Mouse (Mus musculus): ENCODE data around the gene Wdr66. TPM values are rescaled to one million over a fixed set of nuclear protein-coding genes. Genes with fewer than 3 reads are reported as not detected.

Wdr66 gene
- polyA plus RNA-seq, 1 experiment from 2014 or later, result 0.80 TPM

- WGBS, result under 1% methylated on average over 21 of the region's 22 CpGs
- H3K36me3 ChIP-seq, result no peaks in the 10 kb centered on the region
- peak overlapping the region; percentile 93 for H3K4me2 ChIP-seq
- peak overlapping the region; percentile 99 for H3K27ac ChIP-seq (replicated peaks)
- no peaks in the 10 kb centered on the region for H3K27me3 ChIP-seq
- H3K4me1 ChIP-seq (replicated peaks), result peaks cover 41% of the 10 kb centered on the region
- no peaks in the 10 kb centered on the region for H3K9me3 ChIP-seq
- H3K9ac ChIP-seq, result peak overlapping the region; percentile 96
- peak overlapping the region; percentile 86 for H3K4me3 ChIP-seq
- peak; percentile 62 for ATAC-seq (ENCODE audit: low FRiP score, low read depth)
These were observed 94.2 kb downstream of the Wdr66 start for GRCm38 (mm10) chr5:123345853-123346654.

GRCm38 (mm10) chr5:123346701-123347270 lies 94.9 kb downstream of the Wdr66 start:
- H3K27me3 ChIP-seq, result no peaks in the 10 kb centered on the region
- H3K9me3 ChIP-seq, result no peaks in the 10 kb centered on the region
- peak overlapping the region; percentile 86 for H3K4me3 ChIP-seq
- peaks cover 41% of the 10 kb centered on the region for H3K4me1 ChIP-seq (replicated peaks)
- peak overlapping the region; percentile 96 for H3K9ac ChIP-seq
- H3K4me2 ChIP-seq, result peak overlapping the region; percentile 93
- WGBS, result 54% methylated on average over 7 of the region's 7 CpGs
- peak overlapping the region; percentile 99 for H3K27ac ChIP-seq (replicated peaks)
- ATAC-seq (ENCODE audit: low FRiP score, low read depth), result no peak
- no peaks in the 10 kb centered on the region for H3K36me3 ChIP-seq

- Histone ChIP-seq H3K4me1 (replicated peaks) (peaks cover 41% of the 10 kb centered on the region), H3K4me2 (0 out of 2 replicates have a peak overlapping the region, but pooled peaks have one; percentile 22)
- no peak for ATAC-seq (ENCODE audit: low FRiP score, low read depth)
These were observed 96.1 kb downstream of the Wdr66 start for GRCm38 (mm10) chr5:123347985-123348384.

GRCm38 (mm10) chr5:123350386-123350785 lies 98.5 kb downstream of the Wdr66 start:
- Histone ChIP-seq H3K9ac (no peak overlapping the region), H3K9me3 (no peaks in the 10 kb centered on the region), H3K36me3 (no peaks in the 10 kb centered on the region), H3K27ac (replicated peaks) (no peak overlapping the region), H3K4me2 (no peak overlapping the region), H3K27me3 (no peaks in the 10 kb centered on the region), H3K4me3 (no peak overlapping the region), H3K4me1 (replicated peaks) (peaks cover 33% of the 10 kb centered on the region)
- 69% methylated on average over 10 of the region's 10 CpGs for WGBS
- ATAC-seq (ENCODE audit: low FRiP score, low read depth), result no peak

More at GRCm38 (mm10) chr5:123347985-123348384, 96.1 kb downstream of the Wdr66 start:
- no peaks in the 10 kb centered on the region for H3K36me3 ChIP-seq
- 76% methylated on average over 2 of the region's 2 CpGs for WGBS
- H3K27ac ChIP-seq (replicated peaks), result no peak overlapping the region
- no peaks in the 10 kb centered on the region for H3K27me3 ChIP-seq
- no peak overlapping the region for H3K9ac ChIP-seq
- no peaks in the 10 kb centered on the region for H3K9me3 ChIP-seq
- H3K4me3 ChIP-seq, result no peak overlapping the region

GRCm38 (mm10) chr5:123355918-123356317 lies 104.0 kb downstream of the Wdr66 start:
- H3K9ac ChIP-seq, result no peak overlapping the region
- H3K36me3 ChIP-seq, result peaks cover 40% of the 10 kb centered on the region
- no peak for ATAC-seq (ENCODE audit: low FRiP score, low read depth)

GRCm38 (mm10) chr5:123357253-123357652 lies 105.4 kb downstream of the Wdr66 start:
- no peaks in the 10 kb centered on the region for H3K9me3 ChIP-seq
- 92% methylated on average over 4 of the region's 4 CpGs for WGBS
- ATAC-seq (ENCODE audit: low FRiP score, low read depth), result no peak
- no peak overlapping the region for H3K4me2 ChIP-seq
- no peak overlapping the region for H3K9ac ChIP-seq
- no peak overlapping the region for H3K4me3 ChIP-seq
- H3K4me1 ChIP-seq (replicated peaks), result no peaks in the 10 kb centered on the region
- peaks cover 51% of the 10 kb centered on the region for H3K36me3 ChIP-seq
- H3K27ac ChIP-seq (replicated peaks), result no peak overlapping the region
- H3K27me3 ChIP-seq, result no peaks in the 10 kb centered on the region

More at GRCm38 (mm10) chr5:123355918-123356317, 104.0 kb downstream of the Wdr66 start:
- Histone ChIP-seq H3K4me2 (no peak overlapping the region), H3K27ac (replicated peaks) (no peak overlapping the region), H3K9me3 (no peaks in the 10 kb centered on the region), H3K27me3 (no peaks in the 10 kb centered on the region), H3K4me1 (replicated peaks) (no peaks in the 10 kb centered on the region), H3K4me3 (no peak overlapping the region)
- WGBS, result 89% methylated on average over 11 of the region's 11 CpGs

GRCm38 (mm10) chr5:123359431-123359830 lies 107.5 kb downstream of the Wdr66 start:
- no peak overlapping the region for H3K4me3 ChIP-seq
- no peaks in the 10 kb centered on the region for H3K9me3 ChIP-seq
- H3K4me2 ChIP-seq, result no peak overlapping the region
- no peaks in the 10 kb centered on the region for H3K4me1 ChIP-seq (replicated peaks)
- no peaks in the 10 kb centered on the region for H3K27me3 ChIP-seq
- H3K9ac ChIP-seq, result no peak overlapping the region
- H3K36me3 ChIP-seq, result peaks cover 62% of the 10 kb centered on the region
- 77% methylated on average over 6 of the region's 6 CpGs for WGBS
- no peak for ATAC-seq (ENCODE audit: low FRiP score, low read depth)
- H3K27ac ChIP-seq (replicated peaks), result no peak overlapping the region

GRCm38 (mm10) chr5:123362911-123363310 lies 111.0 kb downstream of the Wdr66 start:
- peaks cover 52% of the 10 kb centered on the region for H3K36me3 ChIP-seq

GRCm38 (mm10) chr5:123364302-123364971 lies 112.5 kb downstream of the Wdr66 start:
- Histone ChIP-seq H3K27me3 (no peaks in the 10 kb centered on the region), H3K27ac (replicated peaks) (no peak overlapping the region), H3K4me1 (replicated peaks) (no peaks in the 10 kb centered on the region), H3K4me2 (no peak overlapping the region), H3K9ac (no peak overlapping the region), H3K4me3 (no peak overlapping the region), H3K36me3 (peaks cover 42% of the 10 kb centered on the region), H3K9me3 (no peaks in the 10 kb centered on the region)
- no peak for ATAC-seq (ENCODE audit: low FRiP score, low read depth)
- 77% methylated on average over 11 of the region's 11 CpGs for WGBS

More at GRCm38 (mm10) chr5:123362911-123363310, 111.0 kb downstream of the Wdr66 start:
- H3K4me1 ChIP-seq (replicated peaks), result no peaks in the 10 kb centered on the region
- no peak overlapping the region for H3K4me3 ChIP-seq
- no peak for ATAC-seq (ENCODE audit: low FRiP score, low read depth)
- H3K9me3 ChIP-seq, result no peaks in the 10 kb centered on the region
- H3K27ac ChIP-seq (replicated peaks), result no peak overlapping the region
- no peak overlapping the region for H3K4me2 ChIP-seq
- WGBS, result 85% methylated on average over 4 of the region's 4 CpGs
- H3K9ac ChIP-seq, result no peak overlapping the region
- no peaks in the 10 kb centered on the region for H3K27me3 ChIP-seq

GRCm38 (mm10) chr5:123368869-123369488 lies 117.1 kb downstream of the Wdr66 start:
- Histone ChIP-seq H3K27me3 (no peaks in the 10 kb centered on the region), H3K27ac (replicated peaks) (no peak overlapping the region), H3K9ac (no peak overlapping the region), H3K9me3 (no peaks in the 10 kb centered on the region), H3K4me3 (no peak overlapping the region), H3K36me3 (peaks cover 54% of the 10 kb centered on the region), H3K4me1 (replicated peaks) (no peaks in the 10 kb centered on the region), H3K4me2 (no peak overlapping the region)
- 78% methylated on average over 13 of the region's 13 CpGs for WGBS
- no peak for ATAC-seq (ENCODE audit: low FRiP score, low read depth)

- no peak overlapping the region for H3K27ac ChIP-seq (replicated peaks)
- WGBS, result 92% methylated on average over 5 of the region's 5 CpGs
These were observed 118.1 kb downstream of the Wdr66 start for GRCm38 (mm10) chr5:123370049-123370448.

More at GRCm38 (mm10) chr5:123370049-123370448, 118.1 kb downstream of the Wdr66 start:
- H3K36me3 ChIP-seq, result peaks cover 49% of the 10 kb centered on the region
- no peak overlapping the region for H3K4me2 ChIP-seq
- no peaks in the 10 kb centered on the region for H3K9me3 ChIP-seq
- no peak for ATAC-seq (ENCODE audit: low FRiP score, low read depth)
- no peak overlapping the region for H3K9ac ChIP-seq
- no peaks in the 10 kb centered on the region for H3K4me1 ChIP-seq (replicated peaks)
- no peaks in the 10 kb centered on the region for H3K27me3 ChIP-seq
- H3K4me3 ChIP-seq, result no peak overlapping the region

Measured in hindbrain, embryonic 15.5 days (tissue).